ENCODE assay signal across 8 mouse cellular contexts in the genomic region with DNA sequence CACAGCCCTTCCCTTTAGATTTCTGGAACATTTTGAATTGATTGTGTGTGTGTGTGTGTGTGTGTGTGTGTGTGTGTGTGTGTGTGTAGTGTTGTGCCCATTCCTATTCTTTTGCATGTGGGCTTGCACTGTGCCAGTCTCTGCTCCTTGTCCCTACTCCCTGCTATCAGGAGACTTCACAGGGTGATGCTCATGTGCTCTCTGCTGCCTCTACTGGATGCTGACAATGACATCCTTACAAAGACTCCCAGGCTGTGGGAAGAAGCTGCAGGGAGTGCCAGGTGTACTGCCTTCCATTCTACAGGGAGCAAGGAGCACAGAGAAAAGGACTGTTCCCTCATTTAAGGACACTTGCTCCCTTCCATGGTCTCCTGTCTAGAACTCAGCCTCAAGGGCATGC. TPM values are rescaled to one million over a fixed set of nuclear protein-coding genes. Genes with fewer than 3 reads are reported as not detected.
DNase-seq lines count a peak whose midpoint lies in the region; ATAC-seq and TF ChIP-seq lines count a peak whose summit lies in the region.
"Had no signal": no experiment of that assay in that cellular context is flagged by ENCODE, and none has a peak within 500 bp of the region (broad histone marks: within the 10 kb centered on the region; RNA-seq: fewer than 3 reads in every experiment).

No protein-coding gene starts in this region.

- H3K4me2 ChIP-seq in embryonic facial prominence, embryonic 14.5 days (ENCODE audit: low read depth, low read length) = no peak overlapping the region
- no peak overlapping the region for H3K4me2 ChIP-seq in midbrain, embryonic 13.5 days (replicated peaks)

- ATAC-seq in embryonic facial prominence, embryonic 14.5 days (ENCODE audit: low read depth) = no peak
- ATAC-seq in midbrain, embryonic 13.5 days = peak; percentile 76

- no peaks in the 10 kb centered on the region for H3K36me3 ChIP-seq in testis, adult 2 months (ENCODE audit: control insufficient read depth, insufficient read depth, low read length)
- H3K36me3 ChIP-seq in embryonic facial prominence, embryonic 14.5 days (ENCODE audit: control insufficient read depth, insufficient read depth, low read length) = no peaks in the 10 kb centered on the region
- no peaks in the 10 kb centered on the region for H3K36me3 ChIP-seq in midbrain, embryonic 13.5 days

- peaks cover 16% of the 10 kb centered on the region for H3K4me1 ChIP-seq in testis, adult 2 months (ENCODE audit: control insufficient read depth, insufficient read depth, low read length)
- peaks cover 5% of the 10 kb centered on the region; the same call in 1 of the 2 replicates for H3K4me1 ChIP-seq in embryonic facial prominence, embryonic 14.5 days (ENCODE audit: control insufficient read depth, insufficient read depth, low read length)
- peaks cover 12% of the 10 kb centered on the region for H3K4me1 ChIP-seq in midbrain, embryonic 13.5 days (replicated peaks)

- peak; percentile 30; the same call in 1 of the 2 replicates for TF ChIP-seq CTCF in testis, adult 2 months (IDR thresholded peaks at IDR 0.05; ENCODE audit: control insufficient read depth, insufficient read depth, insufficient replicate concordance, low read depth, low read length)

- TF ChIP-seq POLR2A in testis, adult 2 months (IDR thresholded peaks at IDR 0.05; ENCODE audit: control insufficient read depth, low read depth, low read length) = no peak

- no peaks in the 10 kb centered on the region for H3K9me3 ChIP-seq in embryonic facial prominence, embryonic 14.5 days (ENCODE audit: control insufficient read depth, low read length)
- no peaks in the 10 kb centered on the region for H3K9me3 ChIP-seq in midbrain, embryonic 13.5 days

- no peak overlapping the region for H3K4me3 ChIP-seq in testis, adult 2 months (ENCODE audit: control insufficient read depth, low read depth, low read length)
- H3K4me3 ChIP-seq in embryonic facial prominence, embryonic 14.5 days (ENCODE audit: low read depth, low read length) = no peak overlapping the region
- no peak overlapping the region for H3K4me3 ChIP-seq in midbrain, embryonic 13.5 days (replicated peaks)

- no peaks in the 10 kb centered on the region for H3K27me3 ChIP-seq in testis, adult 2 months (ENCODE audit: control insufficient read depth, insufficient read depth, low read length)
- peaks cover 33% of the 10 kb centered on the region for H3K27me3 ChIP-seq in embryonic facial prominence, embryonic 14.5 days (replicated peaks; ENCODE audit: control insufficient read depth, insufficient read depth, low read length)
- peaks cover 97% of the 10 kb centered on the region for H3K27me3 ChIP-seq in midbrain, embryonic 13.5 days

- H3K9ac ChIP-seq in embryonic facial prominence, embryonic 14.5 days (ENCODE audit: low read depth, low read length) = no peak overlapping the region
- no peak overlapping the region for H3K9ac ChIP-seq in midbrain, embryonic 13.5 days (replicated peaks)

- no peak overlapping the region for H3K27ac ChIP-seq in testis, adult 2 months (ENCODE audit: control insufficient read depth, insufficient read depth, low read depth, low read length)
- H3K27ac ChIP-seq in embryonic facial prominence, embryonic 14.5 days (replicated peaks; ENCODE audit: low read depth, low read length) = no peak overlapping the region
- H3K27ac ChIP-seq in midbrain, embryonic 13.5 days = no peak overlapping the region

- no peak for DNase-seq in testis, postnatal 14 days (ENCODE audit: low spot score)
- peak; percentile 81 for DNase-seq in brain, adult 2 months (ENCODE audit: low read depth, low spot score)
- DNase-seq in embryonic facial prominence, embryonic 14.5 days (ENCODE audit: low spot score) = peak; percentile 66
- DNase-seq in layer of hippocampus, adult 11-12 months (ENCODE audit: low spot score) = peak; percentile 53
- DNase-seq in neural tube, embryonic 10.5 days (ENCODE audit: extremely low spot score, low spot score) = no peak

RNA-seq across cellular contexts. Expression of a gene that starts 58.4 kb away (rescaled TPM):
- not detected in 2 replicates for polyA plus RNA-seq in testis, adult 2 months (2012; rRNA removed)
- polyA plus RNA-seq in embryonic facial prominence, embryonic 14.5 days (2014; fragmentation: Nextera tagmentation; extraction: Ambion mirVana) = 1.1 and 1.3 TPM in 2 replicates
- 2.8 and 4.2 TPM in 2 replicates for polyA plus RNA-seq in midbrain, embryonic 13.5 days (2015; fragmentation: Nextera tagmentation; extraction: Ambion mirVana)
- polyA plus RNA-seq: gonadal fat pad, adult 2 months had no signal

Comparison
In these comparisons a context has a peak if more than half of its experiments do, and no peak if none do; other contexts are left out.
1. DNase-seq: peak in brain, adult 2 months (single experiment), embryonic facial prominence, embryonic 14.5 days (single experiment) and layer of hippocampus, adult 11-12 months (single experiment); none in testis, postnatal 14 days (single experiment) and neural tube, embryonic 10.5 days (single experiment).